Mouse (Mus musculus): ENCODE data around the gene Sirt7.

GRCm38 (mm10) chr11:120598990-120599549 is 26.0 kb downstream of the Sirt7 start:
- TF ChIP-seq GATA1 (IDR thresholded peaks at IDR 0.05; ENCODE audit: borderline replicate concordance, low read length) (no peak), FLI1 (IDR thresholded peaks at IDR 0.05; ENCODE audit: low read length) (no peak)

Measured in megakaryocyte, embryonic 14.5 days (primary cell).